Mouse (Mus musculus): Measurements from ENCODE around the gene Mlph. TPM values are rescaled to one million over a fixed set of nuclear protein-coding genes. Genes with fewer than 3 reads are reported as not detected.

Gene Mlph
- 0.26 and 0.82 TPM in 2 replicates for polyA plus RNA-seq (2015; fragmentation: Nextera tagmentation; extraction: Ambion mirVana)

- peak; percentile 73; the same call in 1 of the 2 replicates for ATAC-seq (ENCODE audit: low FRiP score, low TSS enrichment)
- peaks cover 9% of the 10 kb centered on the region for H3K4me1 ChIP-seq (ENCODE audit: insufficient read depth, low read length)
- H3K27me3 ChIP-seq (ENCODE audit: insufficient read depth, low read length) = no peaks in the 10 kb centered on the region
- peak within 1 kb of the TSS; percentile 25 for H3K4me3 ChIP-seq (ENCODE audit: low read length)
- no peak within 1 kb of the TSS for H3K27ac ChIP-seq (ENCODE audit: low read length)
- H3K36me3 ChIP-seq (ENCODE audit: insufficient read depth, low read length) = no peaks in the 10 kb centered on the region
- whole genome bisulfite sequencing = 12% methylated on average over 18 of the region's 18 CpGs
- peak within 1 kb of the TSS; percentile 36 for H3K9ac ChIP-seq (replicated peaks; ENCODE audit: low read length)
- peak within 1 kb of the TSS; percentile 51 for H3K4me2 ChIP-seq (replicated peaks; ENCODE audit: low read depth, low read length)
- H3K9me3 ChIP-seq (ENCODE audit: low read length) = peaks cover 8% of the 10 kb centered on the region; the same call in 1 of the 2 replicates
These were observed at the start of gene Mlph for GRCm38 (mm10) chr1:90914948-90915569. Mlph (plus strand) TSS chr1:90915085.

- Histone ChIP-seq H3K27me3 (ENCODE audit: insufficient read depth, low read length) (no peaks in the 10 kb centered on the region), H3K9me3 (ENCODE audit: low read length) (0 out of 2 replicates have a peak, but pooled peaks cover 2% of the 10 kb centered on the region), H3K4me3 (ENCODE audit: low read length) (no peak overlapping the region), H3K9ac (replicated peaks; ENCODE audit: low read length) (no peak overlapping the region), H3K27ac (ENCODE audit: low read length) (no peak overlapping the region), H3K4me1 (ENCODE audit: insufficient read depth, low read length) (no peaks in the 10 kb centered on the region), H3K36me3 (ENCODE audit: insufficient read depth, low read length) (no peaks in the 10 kb centered on the region), H3K4me2 (replicated peaks; ENCODE audit: low read depth, low read length) (no peak overlapping the region)
- ATAC-seq (ENCODE audit: low FRiP score, low TSS enrichment) = peak; percentile 63; the same call in 1 of the 2 replicates
- 55% methylated on average over 5 of the region's 7 CpGs for WGBS
These were observed 48.2 kb upstream of the Mlph start for GRCm38 (mm10) chr1:90866734-90867133.

GRCm38 (mm10) chr1:90870581-90870980 lies 44.3 kb upstream of the Mlph start:
- H3K4me1 ChIP-seq (ENCODE audit: insufficient read depth, low read length) = no peaks in the 10 kb centered on the region
- no peaks in the 10 kb centered on the region for H3K36me3 ChIP-seq (ENCODE audit: insufficient read depth, low read length)
- ATAC-seq (ENCODE audit: low FRiP score, low TSS enrichment) = no peak
- H3K9ac ChIP-seq (replicated peaks; ENCODE audit: low read length) = no peak overlapping the region
- H3K4me2 ChIP-seq (replicated peaks; ENCODE audit: low read depth, low read length) = no peak overlapping the region
- no peak overlapping the region for H3K27ac ChIP-seq (ENCODE audit: low read length)
- 0 out of 2 replicates have a peak, but pooled peaks cover 6% of the 10 kb centered on the region for H3K9me3 ChIP-seq (ENCODE audit: low read length)
- no peak overlapping the region for H3K4me3 ChIP-seq (ENCODE audit: low read length)
- no peaks in the 10 kb centered on the region for H3K27me3 ChIP-seq (ENCODE audit: insufficient read depth, low read length)
- 35% methylated on average over 2 of the region's 2 CpGs for WGBS

GRCm38 (mm10) chr1:90875371-90875770 lies 39.5 kb upstream of the Mlph start:
- Histone ChIP-seq H3K9me3 (ENCODE audit: low read length) (0 out of 2 replicates have a peak, but pooled peaks cover 6% of the 10 kb centered on the region), H3K4me3 (ENCODE audit: low read length) (no peak overlapping the region), H3K27ac (ENCODE audit: low read length) (no peak overlapping the region), H3K9ac (replicated peaks; ENCODE audit: low read length) (no peak overlapping the region), H3K4me2 (replicated peaks; ENCODE audit: low read depth, low read length) (no peak overlapping the region), H3K36me3 (ENCODE audit: insufficient read depth, low read length) (no peaks in the 10 kb centered on the region), H3K27me3 (ENCODE audit: insufficient read depth, low read length) (no peaks in the 10 kb centered on the region), H3K4me1 (ENCODE audit: insufficient read depth, low read length) (no peaks in the 10 kb centered on the region)
- no peak for ATAC-seq (ENCODE audit: low FRiP score, low TSS enrichment)
- WGBS = 87% methylated on average over 8 of the region's 8 CpGs

DNA sequence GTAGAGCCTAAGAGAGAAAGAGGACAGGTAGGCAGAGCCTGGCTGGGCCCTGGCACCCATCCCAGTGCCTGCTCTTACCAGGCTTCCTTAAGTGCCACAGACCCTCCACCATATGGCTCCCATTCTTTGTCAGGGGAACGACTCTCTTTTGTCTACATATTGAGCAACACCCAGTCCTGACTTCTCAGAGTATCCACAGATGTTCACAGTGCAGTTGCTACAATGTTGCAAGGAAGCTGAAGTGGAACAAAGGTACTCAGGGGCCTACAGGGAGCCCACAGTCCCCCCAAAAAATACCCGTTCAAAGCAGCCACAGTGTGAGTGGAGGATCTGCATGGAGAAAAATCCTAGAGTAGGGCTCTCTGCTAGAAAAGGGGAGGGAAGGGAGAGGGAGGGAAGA lies 38.9 kb upstream of the Mlph start:
- no peak overlapping the region for H3K4me2 ChIP-seq (replicated peaks; ENCODE audit: low read depth, low read length)
- 0 out of 2 replicates have a peak, but pooled peaks cover 6% of the 10 kb centered on the region for H3K9me3 ChIP-seq (ENCODE audit: low read length)
- H3K27ac ChIP-seq (ENCODE audit: low read length) = no peak overlapping the region
- no peaks in the 10 kb centered on the region for H3K27me3 ChIP-seq (ENCODE audit: insufficient read depth, low read length)
- no peaks in the 10 kb centered on the region for H3K36me3 ChIP-seq (ENCODE audit: insufficient read depth, low read length)
- no peak for ATAC-seq (ENCODE audit: low FRiP score, low TSS enrichment)
- H3K9ac ChIP-seq (replicated peaks; ENCODE audit: low read length) = no peak overlapping the region
- 38% methylated on average over 2 of the region's 2 CpGs for WGBS
- no peak overlapping the region for H3K4me3 ChIP-seq (ENCODE audit: low read length)
- no peaks in the 10 kb centered on the region for H3K4me1 ChIP-seq (ENCODE audit: insufficient read depth, low read length)

- Histone ChIP-seq H3K4me3 (ENCODE audit: low read length) (no peak overlapping the region), H3K9ac (replicated peaks; ENCODE audit: low read length) (no peak overlapping the region)
- 67% methylated on average over 5 of the region's 5 CpGs for WGBS
These were observed 38.2 kb upstream of the Mlph start for GRCm38 (mm10) chr1:90876486-90877270.

DNA sequence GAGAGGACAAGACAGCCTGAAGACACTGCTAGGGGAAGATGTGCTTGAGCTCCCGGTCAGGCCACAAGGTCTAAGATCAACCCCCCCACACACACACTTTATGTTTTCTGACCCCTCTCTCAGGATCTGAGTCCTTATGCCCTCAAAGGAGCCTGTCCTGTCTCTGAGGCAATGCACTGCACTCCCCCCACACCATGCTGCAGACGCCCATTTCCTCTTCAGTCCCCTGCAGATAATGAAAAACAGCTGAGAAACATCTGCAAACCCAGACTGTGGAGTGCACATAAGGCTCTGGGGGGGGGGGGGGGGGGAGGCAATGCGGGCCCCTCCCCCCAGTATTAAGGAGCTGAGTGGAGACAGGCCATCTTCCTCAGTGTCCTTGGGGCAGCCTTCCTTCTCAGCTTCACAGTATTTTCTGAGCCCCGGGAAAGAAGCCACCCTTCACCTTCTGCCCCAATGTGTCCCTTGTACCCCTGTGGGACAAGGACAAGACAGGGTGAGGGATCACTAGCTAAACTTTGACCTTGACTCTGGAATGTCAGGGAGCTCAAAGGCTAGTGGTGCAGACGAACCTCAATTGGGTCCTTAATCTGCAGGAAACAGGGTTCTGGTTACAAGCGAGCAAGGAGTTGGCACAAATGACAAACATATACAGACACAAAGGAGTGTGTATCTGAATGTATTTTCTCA lies 29.0 kb upstream of the Mlph start:
- WGBS = 50% methylated on average over 5 of the region's 6 CpGs
- peak; percentile 49; the same call in 1 of the 2 replicates for ATAC-seq (ENCODE audit: low FRiP score, low TSS enrichment)
- H3K27ac ChIP-seq (ENCODE audit: low read length) = no peak overlapping the region

More at GRCm38 (mm10) chr1:90876486-90877270, 38.2 kb upstream of the Mlph start:
- no peaks in the 10 kb centered on the region for H3K27me3 ChIP-seq (ENCODE audit: insufficient read depth, low read length)
- ATAC-seq (ENCODE audit: low FRiP score, low TSS enrichment) = no peak
- no peak overlapping the region for H3K4me2 ChIP-seq (replicated peaks; ENCODE audit: low read depth, low read length)
- no peaks in the 10 kb centered on the region for H3K4me1 ChIP-seq (ENCODE audit: insufficient read depth, low read length)
- H3K9me3 ChIP-seq (ENCODE audit: low read length) = 0 out of 2 replicates have a peak, but pooled peaks cover 5% of the 10 kb centered on the region
- no peaks in the 10 kb centered on the region for H3K36me3 ChIP-seq (ENCODE audit: insufficient read depth, low read length)
- H3K27ac ChIP-seq (ENCODE audit: low read length) = no peak overlapping the region

DNA sequence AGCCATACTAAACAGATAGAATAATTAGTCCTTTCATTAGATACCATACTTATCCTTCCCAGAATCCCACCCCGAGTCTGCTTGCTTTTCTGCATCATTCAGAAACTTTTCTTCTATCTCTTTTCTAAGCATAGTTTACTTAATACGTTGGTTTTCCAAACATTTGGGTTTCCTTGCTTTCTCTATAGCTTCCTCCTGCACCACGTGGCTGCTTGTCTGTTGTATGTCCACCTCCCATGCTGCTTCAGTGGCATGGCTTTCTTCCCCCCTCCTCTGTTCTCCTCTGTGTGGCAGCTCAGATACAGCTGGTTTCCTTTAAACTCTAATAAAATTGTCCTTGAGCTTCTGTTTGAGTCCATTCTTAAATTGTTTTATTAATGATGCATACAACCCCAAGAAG lies 20.4 kb upstream of the Mlph start:
- Histone ChIP-seq H3K4me1 (ENCODE audit: insufficient read depth, low read length) (peaks cover 10% of the 10 kb centered on the region; the same call in 1 of the 2 replicates), H3K27me3 (ENCODE audit: insufficient read depth, low read length) (no peaks in the 10 kb centered on the region), H3K4me2 (replicated peaks; ENCODE audit: low read depth, low read length) (no peak overlapping the region), H3K9me3 (ENCODE audit: low read length) (peaks cover 8% of the 10 kb centered on the region; the same call in 1 of the 2 replicates), H3K9ac (replicated peaks; ENCODE audit: low read length) (no peak overlapping the region), H3K4me3 (ENCODE audit: low read length) (no peak overlapping the region), H3K27ac (ENCODE audit: low read length) (no peak overlapping the region), H3K36me3 (ENCODE audit: insufficient read depth, low read length) (no peaks in the 10 kb centered on the region)
- 53% methylated on average over 3 of the region's 3 CpGs for WGBS
- ATAC-seq (ENCODE audit: low FRiP score, low TSS enrichment) = no peak

More for the DNA sequence above, 29.0 kb upstream of the Mlph start:
- no peaks in the 10 kb centered on the region for H3K27me3 ChIP-seq (ENCODE audit: insufficient read depth, low read length)
- H3K4me1 ChIP-seq (ENCODE audit: insufficient read depth, low read length) = no peaks in the 10 kb centered on the region
- H3K4me3 ChIP-seq (ENCODE audit: low read length) = no peak overlapping the region
- H3K4me2 ChIP-seq (replicated peaks; ENCODE audit: low read depth, low read length) = no peak overlapping the region
- H3K9me3 ChIP-seq (ENCODE audit: low read length) = peaks cover 11% of the 10 kb centered on the region; the same call in 1 of the 2 replicates
- no peak overlapping the region for H3K9ac ChIP-seq (replicated peaks; ENCODE audit: low read length)
- no peaks in the 10 kb centered on the region for H3K36me3 ChIP-seq (ENCODE audit: insufficient read depth, low read length)

GRCm38 (mm10) chr1:90895004-90895403 lies 19.9 kb upstream of the Mlph start:
- peaks cover 10% of the 10 kb centered on the region; the same call in 1 of the 2 replicates for H3K4me1 ChIP-seq (ENCODE audit: insufficient read depth, low read length)
- 63% methylated on average over 3 of the region's 3 CpGs for WGBS
- H3K27me3 ChIP-seq (ENCODE audit: insufficient read depth, low read length) = no peaks in the 10 kb centered on the region
- no peak overlapping the region for H3K27ac ChIP-seq (ENCODE audit: low read length)
- no peak overlapping the region for H3K9ac ChIP-seq (replicated peaks; ENCODE audit: low read length)
- no peak overlapping the region for H3K4me2 ChIP-seq (replicated peaks; ENCODE audit: low read depth, low read length)
- H3K9me3 ChIP-seq (ENCODE audit: low read length) = peaks cover 7% of the 10 kb centered on the region; the same call in 1 of the 2 replicates
- ATAC-seq (ENCODE audit: low FRiP score, low TSS enrichment) = no peak
- no peaks in the 10 kb centered on the region for H3K36me3 ChIP-seq (ENCODE audit: insufficient read depth, low read length)
- no peak overlapping the region for H3K4me3 ChIP-seq (ENCODE audit: low read length)
